Mouse (Mus musculus) MEL (cell line): ENCODE results near the gene Vangl1. TPM values are rescaled to one million over a fixed set of nuclear protein-coding genes. Genes with fewer than 3 reads are reported as not detected.

Experiments used
- DNase-seq: peaks from one replicate; pipeline ENCODE4 v3.0.0; 2011; ENCODE audit warnings: low read depth, low spot score
- H3K27ac ChIP-seq: 2 replicates; pipeline ENCODE4 v1.5.1; 2012; ENCODE audit warnings: low read depth, mild to moderate bottlenecking, control low read depth, low read length, moderate library complexity; ENCODE audit not compliant: control insufficient read depth
- H3K27me3 ChIP-seq, 2 experiments: fragments of 150-350 bp in 1 of 2; sonication (generic) in 1 of 2; 2 replicates each; pipeline ENCODE4 v1.6.1; 2012; ENCODE audit warnings: low read length in 2 of 2, mild to moderate bottlenecking in 2 of 2, improper control_type of control experiment in 1 of 2, moderate library complexity in 1 of 2; ENCODE audit not compliant: insufficient read depth in 2 of 2, control insufficient read depth in 1 of 2
- H3K36me3 ChIP-seq, 2 experiments: 2 replicates each; pipeline ENCODE4 v1.6.1; 2012 to 2014; ENCODE audit warnings: low read length in 2 of 2, improper control_type of control experiment in 1 of 2, inconsistent platforms in 1 of 2, mild to moderate bottlenecking in 1 of 2; ENCODE audit not compliant: insufficient read depth in 2 of 2, control insufficient read depth in 1 of 2
- H3K4me1 ChIP-seq, 2 experiments: fragments of 150-350 bp in 1 of 2; sonication (generic) in 1 of 2; 2 replicates each; pipeline ENCODE4 v1.6.1; 2012; ENCODE audit warnings: low read length in 2 of 2, improper control_type of control experiment in 1 of 2, mild to moderate bottlenecking in 1 of 2; ENCODE audit not compliant: insufficient read depth in 2 of 2, control insufficient read depth in 1 of 2
- H3K4me3 ChIP-seq, 2 experiments: fragments of 150-350 bp in 1 of 2; sonication (generic) in 1 of 2; 2 replicates each; pipeline ENCODE4 v1.5.1; 2012; ENCODE audit warnings: low read depth in 2 of 2, low read length in 2 of 2, mild to moderate bottlenecking in 2 of 2, moderate library complexity in 2 of 2, control low read depth in 1 of 2, improper control_type of control experiment in 1 of 2; ENCODE audit not compliant: control insufficient read depth in 1 of 2, insufficient read depth in 1 of 2
- H3K79me2 ChIP-seq: 2 replicates; pipeline ENCODE4 v1.6.1; 2012; ENCODE audit warnings: mild to moderate bottlenecking, low read length, moderate library complexity; ENCODE audit not compliant: control insufficient read depth, poor library complexity, insufficient read depth
- H3K9ac ChIP-seq: 2 replicates; pipeline ENCODE4 v1.6.1; 2012; ENCODE audit warnings: low read depth, mild to moderate bottlenecking, control low read depth, low read length, moderate library complexity; ENCODE audit not compliant: control insufficient read depth, poor library complexity, severe bottlenecking
- H3K9me3 ChIP-seq: fragments of 150-350 bp; sonication (generic); replicated peaks from 2 replicates; pipeline ENCODE4 v1.6.1; 2012; ENCODE audit warnings: mild to moderate bottlenecking, low read length, improper control_type of control experiment, moderate library complexity; ENCODE audit not compliant: insufficient read depth
- CHD1 ChIP-seq: IDR thresholded peaks from 2 replicates; pipeline ENCODE4 v1.6.1; 2012; ENCODE audit warnings: low read depth, mild to moderate bottlenecking, inconsistent platforms, low read length, improper control_type of control experiment
- CHD2 ChIP-seq: IDR thresholded peaks from 2 replicates; pipeline ENCODE4 v1.6.1; 2011; ENCODE audit warnings: low read length, improper control_type of control experiment
- CTCF ChIP-seq, 3 experiments: IDR thresholded peaks in 2 of 3; conservative IDR thresholded peaks in 1 of 3; 2 replicates each; pipeline ENCODE4 v1.5.1; 2011 to 2012; ENCODE audit warnings: low read length in 3 of 3, low read depth in 2 of 3, mild to moderate bottlenecking in 2 of 3, improper control_type of control experiment in 1 of 3, inconsistent platforms in 1 of 3, mixed read lengths in 1 of 3, moderate library complexity in 1 of 3; ENCODE audit not compliant: control insufficient read depth in 1 of 3, insufficient read depth in 1 of 3, poor library complexity in 1 of 3, severe bottlenecking in 1 of 3
- E2F4 ChIP-seq: IDR thresholded peaks from 2 replicates; pipeline ENCODE4 v1.6.1; 2011; ENCODE audit warnings: low read depth, low read length, improper control_type of control experiment, borderline replicate concordance
- ELF1 ChIP-seq: IDR thresholded peaks from 2 replicates; pipeline ENCODE4 v1.6.1; 2014; ENCODE audit warnings: low read depth, mild to moderate bottlenecking, inconsistent platforms, low read length, improper control_type of control experiment, moderate library complexity
- GABPA ChIP-seq: IDR thresholded peaks from 2 replicates; pipeline ENCODE4 v1.6.1; 2012; ENCODE audit warnings: low read depth, mild to moderate bottlenecking, inconsistent platforms, low read length, improper control_type of control experiment, moderate library complexity
- GATA1 ChIP-seq: IDR thresholded peaks from 2 replicates; pipeline ENCODE4 v1.6.1; 2011; ENCODE audit warnings: low read depth, low read length, improper control_type of control experiment
- HCFC1 ChIP-seq: IDR thresholded peaks from 2 replicates; pipeline ENCODE4 v1.6.1; 2012; ENCODE audit warnings: low read depth, mild to moderate bottlenecking, inconsistent platforms, low read length, improper control_type of control experiment, moderate library complexity
- JUND ChIP-seq: IDR thresholded peaks from 2 replicates; pipeline ENCODE4 v1.6.1; 2011; ENCODE audit warnings: low read depth, mild to moderate bottlenecking, improper control_type of control experiment, low read length
- KAT2A ChIP-seq: conservative IDR thresholded peaks from 2 replicates; pipeline ENCODE4 v1.6.1; 2012; ENCODE audit warnings: low read depth, low read length, improper control_type of control experiment, inconsistent platforms
- MAFK ChIP-seq: IDR thresholded peaks from 2 replicates; pipeline ENCODE4 v1.6.1; 2011; ENCODE audit warnings: low read depth, mild to moderate bottlenecking, low read length, improper control_type of control experiment, borderline replicate concordance
- MAZ ChIP-seq: IDR thresholded peaks from 2 replicates; pipeline ENCODE4 v1.6.1; 2012; ENCODE audit warnings: low read depth, mild to moderate bottlenecking, inconsistent platforms, low read length, improper control_type of control experiment
- MXI1 ChIP-seq: IDR thresholded peaks from 2 replicates; pipeline ENCODE4 v1.6.1; 2011; ENCODE audit warnings: mild to moderate bottlenecking, low read depth, low read length, improper control_type of control experiment
- NELFE ChIP-seq: IDR thresholded peaks from 2 replicates; pipeline ENCODE4 v1.6.1; 2011; ENCODE audit warnings: low read depth, low read length, improper control_type of control experiment
- NRF1 ChIP-seq: IDR thresholded peaks from 2 replicates; pipeline ENCODE4 v1.6.1; 2014; ENCODE audit warnings: low read depth, mild to moderate bottlenecking, inconsistent platforms, low read length, improper control_type of control experiment, moderate library complexity; ENCODE audit not compliant: poor library complexity, insufficient read depth, severe bottlenecking
- POLR2AphosphoS2 ChIP-seq: IDR thresholded peaks from 2 replicates; pipeline ENCODE4 v1.6.1; 2011; ENCODE audit warnings: low read length, improper control_type of control experiment
- RAD21 ChIP-seq: IDR thresholded peaks from 2 replicates; pipeline ENCODE4 v1.6.1; 2011; ENCODE audit warnings: mild to moderate bottlenecking, low read depth, low read length, improper control_type of control experiment
- RCOR1 ChIP-seq: IDR thresholded peaks from 2 replicates; pipeline ENCODE4 v1.6.1; 2012; ENCODE audit warnings: low read depth, mild to moderate bottlenecking, inconsistent platforms, low read length, improper control_type of control experiment
- TBP ChIP-seq: IDR thresholded peaks from 2 replicates; pipeline ENCODE4 v1.8.0; 2011; ENCODE audit warnings: low read depth, low read length, improper control_type of control experiment
- UBTF ChIP-seq: IDR thresholded peaks from 2 replicates; pipeline ENCODE4 v1.6.1; 2012; ENCODE audit warnings: low read depth, mild to moderate bottlenecking, inconsistent platforms, low read length, improper control_type of control experiment, moderate library complexity, borderline replicate concordance; ENCODE audit not compliant: insufficient read depth
- USF1 ChIP-seq: IDR thresholded peaks from 2 replicates; pipeline ENCODE4 v1.6.1; 2014; ENCODE audit warnings: low read depth, mild to moderate bottlenecking, inconsistent platforms, low read length, improper control_type of control experiment, moderate library complexity
- USF2 ChIP-seq, 2 experiments: IDR thresholded peaks; 2 replicates each; pipeline ENCODE4 v1.6.1; 2011 to 2012; ENCODE audit warnings: improper control_type of control experiment in 2 of 2, low read length in 2 of 2, borderline replicate concordance in 1 of 2, inconsistent platforms in 1 of 2, low read depth in 1 of 2, mild to moderate bottlenecking in 1 of 2; ENCODE audit not compliant: insufficient read depth in 1 of 2
- ZKSCAN1 ChIP-seq: IDR thresholded peaks from 2 replicates; pipeline ENCODE4 v1.6.1; 2012; ENCODE audit warnings: low read depth, mild to moderate bottlenecking, inconsistent platforms, low read length, improper control_type of control experiment, moderate library complexity
- ZNF384 ChIP-seq: IDR thresholded peaks from 2 replicates; pipeline ENCODE4 v1.6.1; 2012; ENCODE audit warnings: low read depth, mild to moderate bottlenecking, inconsistent platforms, low read length, improper control_type of control experiment
- polyA plus RNA-seq, 2 experiments: library from polyadenylated mRNA; stranded (reverse) in 1 of 2; unstranded in 1 of 2; fragments of >175 nt in 1 of 2; fragments of >200 nt in 1 of 2; gene quantifications; 2 replicates each; pipeline versions ENCODE4 v1.2.1 to v1.2.4; 2012; ENCODE audit warnings: low replicate concordance in 2 of 2, low read depth in 1 of 2; ENCODE audit not compliant: insufficient read length in 2 of 2, insufficient read depth in 1 of 2, missing spikeins in 1 of 2
- total RNA-seq: library from RNA; depleted of rRNA; stranded (reverse); fragments of 300-350 nt; gene quantifications from 2 replicates; pipeline ENCODE4 v1.2.3, GENCODE M21; 2012

Gene Vangl1
- total and polyA plus RNA-seq, 3 experiments, result 6.5 to 15.1 TPM; not detected in 1

GRCm38 (mm10) chr3:102231418-102232134 is 27.1 kb upstream of the Vangl1 start:
- H3K27me3 ChIP-seq, result no peaks in the 10 kb centered on the region
- TF ChIP-seq NRF1, result no peak
- no peak for TF ChIP-seq ZKSCAN1
- no peak for TF ChIP-seq JUND
- TF ChIP-seq TBP, result no peak
- TF ChIP-seq MAFK, result no peak
- TF ChIP-seq RCOR1, result no peak
- no peak for TF ChIP-seq ELF1
- no peak for TF ChIP-seq USF1
- TF ChIP-seq CHD1, result no peak
- no peak for TF ChIP-seq RAD21
- TF ChIP-seq CTCF (IDR thresholded peaks at IDR 0.05 in 2 of 3, conservative IDR thresholded peaks at IDR 0.05 in 1 of 3; ENCODE audit: control insufficient read depth in 1 of 3, insufficient read depth in 1 of 3, low read depth in 2 of 3, low read length in 3 of 3, poor library complexity in 1 of 3, severe bottlenecking in 1 of 3), result no peak
- no peak for TF ChIP-seq GABPA
- TF ChIP-seq USF2 (IDR thresholded peaks at IDR 0.05; ENCODE audit: borderline replicate concordance in 1 of 2, insufficient read depth in 1 of 2, low read depth in 1 of 2, low read length in 2 of 2), result no peak
- no peak for TF ChIP-seq UBTF
- TF ChIP-seq KAT2A, result no peak
- TF ChIP-seq CHD2, result no peak
- no peak for TF ChIP-seq POLR2AphosphoS2
- no peak for TF ChIP-seq ZNF384
- no peak for TF ChIP-seq GATA1
- no peak for DNase-seq
- no peaks in the 10 kb centered on the region for H3K4me1 ChIP-seq
- no peak overlapping the region for H3K4me3 ChIP-seq
- no peaks in the 10 kb centered on the region for H3K36me3 ChIP-seq
- H3K9me3 ChIP-seq, result no peaks in the 10 kb centered on the region
- no peaks in the 10 kb centered on the region for H3K79me2 ChIP-seq
- H3K9ac ChIP-seq, result no peak overlapping the region
- no peak overlapping the region for H3K27ac ChIP-seq

GRCm38 (mm10) chr3:102222756-102223155 is 18.3 kb upstream of the Vangl1 start:
- no peaks in the 10 kb centered on the region for H3K79me2 ChIP-seq
- no peak for TF ChIP-seq USF2 (IDR thresholded peaks at IDR 0.05; ENCODE audit: borderline replicate concordance in 1 of 2, insufficient read depth in 1 of 2, low read depth in 1 of 2, low read length in 2 of 2)
- TF ChIP-seq GABPA, result no peak
- TF ChIP-seq ELF1, result no peak
- TF ChIP-seq MAZ, result no peak
- TF ChIP-seq NELFE, result no peak
- TF ChIP-seq E2F4, result no peak
- no peak for TF ChIP-seq MXI1
- no peak for TF ChIP-seq ZKSCAN1
- no peak for TF ChIP-seq HCFC1
- TF ChIP-seq MAFK, result no peak
- no peak for TF ChIP-seq RAD21
- no peaks in the 10 kb centered on the region for H3K4me1 ChIP-seq
- no peak overlapping the region for H3K4me3 ChIP-seq
- H3K27me3 ChIP-seq, result no peaks in the 10 kb centered on the region
- DNase-seq, result no peak
- H3K36me3 ChIP-seq, result no peaks in the 10 kb centered on the region
- no peaks in the 10 kb centered on the region for H3K9me3 ChIP-seq
- no peak overlapping the region for H3K9ac ChIP-seq
- no peak overlapping the region for H3K27ac ChIP-seq
